Mouse (Mus musculus): ENCODE data around the gene Olfr777.

DNA sequence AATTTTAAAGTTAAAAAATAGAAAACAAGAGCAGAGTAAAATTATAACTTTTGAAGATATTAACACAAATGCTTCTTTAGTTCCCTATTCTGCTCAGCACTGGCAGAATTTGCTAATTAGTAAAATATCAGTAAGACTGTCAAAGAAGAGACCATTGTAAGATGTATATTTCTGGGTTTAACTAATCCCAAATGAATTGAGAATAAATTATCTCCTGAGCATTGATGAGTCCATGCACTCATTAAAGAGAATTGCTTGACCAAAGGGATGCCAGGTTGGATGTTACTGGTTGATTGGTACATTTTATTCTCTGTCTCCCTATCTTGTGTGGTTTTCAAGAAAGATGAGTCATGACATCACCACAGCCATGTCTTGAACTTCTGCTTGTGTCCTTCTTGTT, 12.5 kb downstream of the Olfr777 start, which contains the start of gene Olfr776:
- TF ChIP-seq CTCF (IDR thresholded peaks at IDR 0.05; ENCODE audit: borderline replicate concordance, insufficient read depth, low read length) (no peak), POLR2A (IDR thresholded peaks at IDR 0.05; ENCODE audit: low read depth, low read length) (no peak)
